Mouse (Mus musculus): ENCODE measurements around the gene Gm14391.
A peak's percentile ranks its signal among the peaks of the same experiment; 100 is the strongest.
"Not testable (repeated sequence)": the region's sequence is repeated elsewhere in the genome, so short reads cannot be mapped to it uniquely, and the experiment has no call there.

Gene Gm14391

GRCm38 (mm10) chr2:175206732-175207131, at the start of gene Gm14391:
Gm14391 (minus strand) TSS chr2:175206917.
- not testable (repeated sequence) for DNase-seq

GRCm38 (mm10) chr2:175179008-175179407, 27.7 kb downstream of the Gm14391 start:
- not testable (repeated sequence) for DNase-seq

- DNase-seq: no peak
These were observed 30.4 kb downstream of the Gm14391 start for GRCm38 (mm10) chr2:175176312-175176711.

GRCm38 (mm10) chr2:175175401-175176180, 31.1 kb downstream of the Gm14391 start, which contains the start of gene Gm14443:
Gm14443 (minus strand) TSS chr2:175175871.
- not testable (repeated sequence) for DNase-seq

- not testable (repeated sequence) for DNase-seq
These were observed 32.7 kb downstream of the Gm14391 start for GRCm38 (mm10) chr2:175174058-175174457.

GRCm38 (mm10) chr2:175172906-175173595, 33.7 kb downstream of the Gm14391 start:
- not testable (repeated sequence) for DNase-seq

GRCm38 (mm10) chr2:175172123-175172522, 34.6 kb downstream of the Gm14391 start:
- no peak for DNase-seq

- DNase-seq: not testable (repeated sequence)
These were observed 39.8 kb downstream of the Gm14391 start for GRCm38 (mm10) chr2:175166870-175167269.

- not testable (repeated sequence) for DNase-seq
These were observed 41.6 kb downstream of the Gm14391 start for GRCm38 (mm10) chr2:175165110-175165509.

GRCm38 (mm10) chr2:175161438-175161837, 45.3 kb downstream of the Gm14391 start:
- not testable (repeated sequence) for DNase-seq

GRCm38 (mm10) chr2:175158642-175159041, 48.1 kb downstream of the Gm14391 start:
- DNase-seq: no peak

GRCm38 (mm10) chr2:175156696-175157095, 50.0 kb downstream of the Gm14391 start:
- no peak for DNase-seq

GRCm38 (mm10) chr2:175141993-175142295, 64.8 kb downstream of the Gm14391 start, which contains the start of gene Gm14399:
Gm14399 (minus strand) TSS chr2:175142012.
- not testable (repeated sequence) for DNase-seq

- peak; percentile 22 for DNase-seq
These were observed 65.4 kb downstream of the Gm14391 start for GRCm38 (mm10) chr2:175141118-175141992.
